Comparison of ENCODE assay signal across 20 mouse cellular contexts in genomic region chr16:17640706-17641105, GRCm38 (mm10). TPM values are rescaled to one million over a fixed set of nuclear protein-coding genes. Genes with fewer than 3 reads are reported as not detected.
"Had no signal": no experiment of that assay in that cellular context is flagged by ENCODE, and none has a peak within 500 bp of the region (broad histone marks: within the 10 kb centered on the region; RNA-seq: fewer than 3 reads in every experiment).

No protein-coding gene starts in this region.

- DNase-seq: left cerebral cortex, postnatal 4 days; lung, adult 2 months; lung, postnatal 14 days; lung, postnatal 4 days; retina, postnatal 1 day; right cerebral cortex, postnatal 25 days; spleen, adult 18-20 months; thymus, adult 18-20 months; thymus, postnatal 36 days had no signal

- H3K27me3 ChIP-seq: kidney, embryonic 15.5 days; limb, embryonic 12.5 days; limb, embryonic 15.5 days; liver, embryonic 15.5 days; midbrain, embryonic 12.5 days; neural tube, embryonic 13.5 days; stomach, embryonic 15.5 days had no signal

- H3K27ac ChIP-seq: kidney, embryonic 15.5 days; limb, embryonic 12.5 days; limb, embryonic 15.5 days; liver, embryonic 15.5 days; midbrain, embryonic 12.5 days; neural tube, embryonic 13.5 days; stomach, embryonic 15.5 days had no signal

- H3K9ac ChIP-seq: kidney, embryonic 15.5 days; limb, embryonic 12.5 days; limb, embryonic 15.5 days; liver, embryonic 15.5 days; midbrain, embryonic 12.5 days; neural tube, embryonic 13.5 days; stomach, embryonic 15.5 days had no signal

- H3K4me1 ChIP-seq: kidney, embryonic 15.5 days; limb, embryonic 12.5 days; limb, embryonic 15.5 days; midbrain, embryonic 12.5 days; neural tube, embryonic 13.5 days; stomach, embryonic 15.5 days had no signal

- H3K9me3 ChIP-seq: kidney, embryonic 15.5 days; limb, embryonic 12.5 days; limb, embryonic 15.5 days; liver, embryonic 15.5 days; midbrain, embryonic 12.5 days; neural tube, embryonic 13.5 days; stomach, embryonic 15.5 days had no signal

- H3K4me2 ChIP-seq: kidney, embryonic 15.5 days; limb, embryonic 12.5 days; limb, embryonic 15.5 days; liver, embryonic 11.5 days; liver, embryonic 15.5 days; midbrain, embryonic 12.5 days; neural tube, embryonic 13.5 days; stomach, embryonic 15.5 days had no signal

- H3K4me3 ChIP-seq: kidney, embryonic 15.5 days; limb, embryonic 12.5 days; limb, embryonic 15.5 days; liver, embryonic 15.5 days; midbrain, embryonic 12.5 days; myocyte; neural tube, embryonic 13.5 days; stomach, embryonic 15.5 days had no signal

RNA-seq across cellular contexts. Expression of gene Ccdc74a, which starts 5.6 kb away (rescaled TPM):
- total RNA-seq: monocyte, adult 5-6 weeks; neutrophil, adult 5-6 weeks had no signal

RNA-seq across cellular contexts. Expression of gene Slc7a4, which starts 57.7 kb away (rescaled TPM):
- total RNA-seq: monocyte, adult 5-6 weeks had no signal
